Mouse (Mus musculus) MEL (cell line): ENCODE results near the gene Irf1. TPM values are rescaled to one million over a fixed set of nuclear protein-coding genes. Genes with fewer than 3 reads are reported as not detected.

Source experiments
- DNase-seq: peaks from one replicate; pipeline ENCODE4 v3.0.0; 2011; ENCODE audit warnings: low read depth, low spot score
- H3K27ac ChIP-seq: 2 replicates; pipeline ENCODE4 v1.5.1; 2012; ENCODE audit warnings: low read depth, mild to moderate bottlenecking, control low read depth, low read length, moderate library complexity; ENCODE audit not compliant: control insufficient read depth
- H3K27me3 ChIP-seq, 2 experiments: fragments of 150-350 bp in 1 of 2; sonication (generic) in 1 of 2; 2 replicates each; pipeline ENCODE4 v1.6.1; 2012; ENCODE audit warnings: low read length in 2 of 2, mild to moderate bottlenecking in 2 of 2, improper control_type of control experiment in 1 of 2, moderate library complexity in 1 of 2; ENCODE audit not compliant: insufficient read depth in 2 of 2, control insufficient read depth in 1 of 2
- H3K36me3 ChIP-seq, 2 experiments: 2 replicates each; pipeline ENCODE4 v1.6.1; 2012 to 2014; ENCODE audit warnings: low read length in 2 of 2, improper control_type of control experiment in 1 of 2, inconsistent platforms in 1 of 2, mild to moderate bottlenecking in 1 of 2; ENCODE audit not compliant: insufficient read depth in 2 of 2, control insufficient read depth in 1 of 2
- H3K4me1 ChIP-seq, 2 experiments: fragments of 150-350 bp in 1 of 2; sonication (generic) in 1 of 2; 2 replicates each; pipeline ENCODE4 v1.6.1; 2012; ENCODE audit warnings: low read length in 2 of 2, improper control_type of control experiment in 1 of 2, mild to moderate bottlenecking in 1 of 2; ENCODE audit not compliant: insufficient read depth in 2 of 2, control insufficient read depth in 1 of 2
- H3K4me3 ChIP-seq, 2 experiments: fragments of 150-350 bp in 1 of 2; sonication (generic) in 1 of 2; 2 replicates each; pipeline ENCODE4 v1.5.1; 2012; ENCODE audit warnings: low read depth in 2 of 2, low read length in 2 of 2, mild to moderate bottlenecking in 2 of 2, moderate library complexity in 2 of 2, control low read depth in 1 of 2, improper control_type of control experiment in 1 of 2; ENCODE audit not compliant: control insufficient read depth in 1 of 2, insufficient read depth in 1 of 2
- H3K79me2 ChIP-seq: 2 replicates; pipeline ENCODE4 v1.6.1; 2012; ENCODE audit warnings: mild to moderate bottlenecking, low read length, moderate library complexity; ENCODE audit not compliant: control insufficient read depth, poor library complexity, insufficient read depth
- H3K9ac ChIP-seq: 2 replicates; pipeline ENCODE4 v1.6.1; 2012; ENCODE audit warnings: low read depth, mild to moderate bottlenecking, control low read depth, low read length, moderate library complexity; ENCODE audit not compliant: control insufficient read depth, poor library complexity, severe bottlenecking
- H3K9me3 ChIP-seq: fragments of 150-350 bp; sonication (generic); replicated peaks from 2 replicates; pipeline ENCODE4 v1.6.1; 2012; ENCODE audit warnings: mild to moderate bottlenecking, low read length, improper control_type of control experiment, moderate library complexity; ENCODE audit not compliant: insufficient read depth
- BHLHE40 ChIP-seq: IDR thresholded peaks from 2 replicates; pipeline ENCODE4 v1.6.1; 2012; ENCODE audit warnings: low read depth, mild to moderate bottlenecking, inconsistent platforms, low read length, improper control_type of control experiment, borderline replicate concordance
- CHD1 ChIP-seq: IDR thresholded peaks from 2 replicates; pipeline ENCODE4 v1.6.1; 2012; ENCODE audit warnings: low read depth, mild to moderate bottlenecking, inconsistent platforms, low read length, improper control_type of control experiment
- CHD2 ChIP-seq: IDR thresholded peaks from 2 replicates; pipeline ENCODE4 v1.6.1; 2011; ENCODE audit warnings: low read length, improper control_type of control experiment
- CTCF ChIP-seq, 3 experiments: IDR thresholded peaks in 2 of 3; conservative IDR thresholded peaks in 1 of 3; 2 replicates each; pipeline ENCODE4 v1.5.1; 2011 to 2012; ENCODE audit warnings: low read length in 3 of 3, low read depth in 2 of 3, mild to moderate bottlenecking in 2 of 3, improper control_type of control experiment in 1 of 3, inconsistent platforms in 1 of 3, mixed read lengths in 1 of 3, moderate library complexity in 1 of 3; ENCODE audit not compliant: control insufficient read depth in 1 of 3, insufficient read depth in 1 of 3, poor library complexity in 1 of 3, severe bottlenecking in 1 of 3
- E2F4 ChIP-seq: IDR thresholded peaks from 2 replicates; pipeline ENCODE4 v1.6.1; 2011; ENCODE audit warnings: low read depth, low read length, improper control_type of control experiment, borderline replicate concordance
- ELF1 ChIP-seq: IDR thresholded peaks from 2 replicates; pipeline ENCODE4 v1.6.1; 2014; ENCODE audit warnings: low read depth, mild to moderate bottlenecking, inconsistent platforms, low read length, improper control_type of control experiment, moderate library complexity
- EP300 ChIP-seq, 2 experiments: IDR thresholded peaks; 2 replicates each; pipeline ENCODE4 v1.6.1; 2011; ENCODE audit warnings: improper control_type of control experiment in 2 of 2, low read length in 2 of 2, low read depth in 1 of 2, mild to moderate bottlenecking in 1 of 2
- GABPA ChIP-seq: IDR thresholded peaks from 2 replicates; pipeline ENCODE4 v1.6.1; 2012; ENCODE audit warnings: low read depth, mild to moderate bottlenecking, inconsistent platforms, low read length, improper control_type of control experiment, moderate library complexity
- GATA1 ChIP-seq: IDR thresholded peaks from 2 replicates; pipeline ENCODE4 v1.6.1; 2011; ENCODE audit warnings: low read depth, low read length, improper control_type of control experiment
- HCFC1 ChIP-seq: IDR thresholded peaks from 2 replicates; pipeline ENCODE4 v1.6.1; 2012; ENCODE audit warnings: low read depth, mild to moderate bottlenecking, inconsistent platforms, low read length, improper control_type of control experiment, moderate library complexity
- JUND ChIP-seq: IDR thresholded peaks from 2 replicates; pipeline ENCODE4 v1.6.1; 2011; ENCODE audit warnings: low read depth, mild to moderate bottlenecking, improper control_type of control experiment, low read length
- KAT2A ChIP-seq: conservative IDR thresholded peaks from 2 replicates; pipeline ENCODE4 v1.6.1; 2012; ENCODE audit warnings: low read depth, low read length, improper control_type of control experiment, inconsistent platforms
- MAFK ChIP-seq: IDR thresholded peaks from 2 replicates; pipeline ENCODE4 v1.6.1; 2011; ENCODE audit warnings: low read depth, mild to moderate bottlenecking, low read length, improper control_type of control experiment, borderline replicate concordance
- MAX ChIP-seq: IDR thresholded peaks from 2 replicates; pipeline ENCODE4 v1.6.1; 2011; ENCODE audit warnings: low read length, improper control_type of control experiment
- MAZ ChIP-seq: IDR thresholded peaks from 2 replicates; pipeline ENCODE4 v1.6.1; 2012; ENCODE audit warnings: low read depth, mild to moderate bottlenecking, inconsistent platforms, low read length, improper control_type of control experiment
- MEF2A ChIP-seq: IDR thresholded peaks from 2 replicates; pipeline ENCODE4 v1.6.1; 2014; ENCODE audit warnings: low read depth, mild to moderate bottlenecking, inconsistent platforms, low read length, improper control_type of control experiment; ENCODE audit not compliant: poor library complexity, insufficient replicate concordance, severe bottlenecking; ENCODE audit errors: extremely low read depth
- MXI1 ChIP-seq: IDR thresholded peaks from 2 replicates; pipeline ENCODE4 v1.6.1; 2011; ENCODE audit warnings: mild to moderate bottlenecking, low read depth, low read length, improper control_type of control experiment
- MYC ChIP-seq: IDR thresholded peaks from 2 replicates; pipeline ENCODE4 v1.6.1; 2011; ENCODE audit warnings: low read depth, mild to moderate bottlenecking, low read length, improper control_type of control experiment, moderate library complexity
- NELFE ChIP-seq: IDR thresholded peaks from 2 replicates; pipeline ENCODE4 v1.6.1; 2011; ENCODE audit warnings: low read depth, low read length, improper control_type of control experiment
- NRF1 ChIP-seq: IDR thresholded peaks from 2 replicates; pipeline ENCODE4 v1.6.1; 2014; ENCODE audit warnings: low read depth, mild to moderate bottlenecking, inconsistent platforms, low read length, improper control_type of control experiment, moderate library complexity; ENCODE audit not compliant: poor library complexity, insufficient read depth, severe bottlenecking
- POLR2A ChIP-seq, 2 experiments: IDR thresholded peaks; 2 replicates each; pipeline ENCODE4 v1.6.1; 2011 to 2012; ENCODE audit warnings: low read length in 2 of 2, mild to moderate bottlenecking in 2 of 2, control low read depth in 1 of 2, improper control_type of control experiment in 1 of 2, low read depth in 1 of 2, moderate library complexity in 1 of 2; ENCODE audit not compliant: control insufficient read depth in 1 of 2, insufficient read depth in 1 of 2, poor library complexity in 1 of 2
- POLR2AphosphoS2 ChIP-seq: IDR thresholded peaks from 2 replicates; pipeline ENCODE4 v1.6.1; 2011; ENCODE audit warnings: low read length, improper control_type of control experiment
- POLR2AphosphoS5 ChIP-seq: IDR thresholded peaks from 2 replicates; pipeline ENCODE4 v1.6.1; 2012; ENCODE audit warnings: low read depth, borderline replicate concordance, mild to moderate bottlenecking, inconsistent platforms, low read length, moderate library complexity, mixed read lengths
- RAD21 ChIP-seq: IDR thresholded peaks from 2 replicates; pipeline ENCODE4 v1.6.1; 2011; ENCODE audit warnings: mild to moderate bottlenecking, low read depth, low read length, improper control_type of control experiment
- RCOR1 ChIP-seq: IDR thresholded peaks from 2 replicates; pipeline ENCODE4 v1.6.1; 2012; ENCODE audit warnings: low read depth, mild to moderate bottlenecking, inconsistent platforms, low read length, improper control_type of control experiment
- SIN3A ChIP-seq: IDR thresholded peaks from 2 replicates; pipeline ENCODE4 v1.6.1; 2012; ENCODE audit warnings: low read length, improper control_type of control experiment, inconsistent platforms
- SMC3 ChIP-seq: IDR thresholded peaks from 2 replicates; pipeline ENCODE4 v1.6.1; 2011; ENCODE audit warnings: low read depth, low read length, improper control_type of control experiment
- TBP ChIP-seq: IDR thresholded peaks from 2 replicates; pipeline ENCODE4 v1.8.0; 2011; ENCODE audit warnings: low read depth, low read length, improper control_type of control experiment
- TCF12 ChIP-seq: IDR thresholded peaks from 2 replicates; pipeline ENCODE4 v1.6.1; 2014; ENCODE audit warnings: low read depth, mild to moderate bottlenecking, inconsistent platforms, low read length, improper control_type of control experiment, moderate library complexity
- UBTF ChIP-seq: IDR thresholded peaks from 2 replicates; pipeline ENCODE4 v1.6.1; 2012; ENCODE audit warnings: low read depth, mild to moderate bottlenecking, inconsistent platforms, low read length, improper control_type of control experiment, moderate library complexity, borderline replicate concordance; ENCODE audit not compliant: insufficient read depth
- USF1 ChIP-seq: IDR thresholded peaks from 2 replicates; pipeline ENCODE4 v1.6.1; 2014; ENCODE audit warnings: low read depth, mild to moderate bottlenecking, inconsistent platforms, low read length, improper control_type of control experiment, moderate library complexity
- ZC3H11A ChIP-seq: IDR thresholded peaks from 2 replicates; pipeline ENCODE4 v1.6.1; 2012; ENCODE audit warnings: low read depth, mild to moderate bottlenecking, inconsistent platforms, low read length, improper control_type of control experiment
- ZKSCAN1 ChIP-seq: IDR thresholded peaks from 2 replicates; pipeline ENCODE4 v1.6.1; 2012; ENCODE audit warnings: low read depth, mild to moderate bottlenecking, inconsistent platforms, low read length, improper control_type of control experiment, moderate library complexity
- ZMIZ1 ChIP-seq: IDR thresholded peaks from 2 replicates; pipeline ENCODE4 v1.6.1; 2012; ENCODE audit warnings: low read depth, mild to moderate bottlenecking, inconsistent platforms, low read length, improper control_type of control experiment, moderate library complexity
- ZNF384 ChIP-seq: IDR thresholded peaks from 2 replicates; pipeline ENCODE4 v1.6.1; 2012; ENCODE audit warnings: low read depth, mild to moderate bottlenecking, inconsistent platforms, low read length, improper control_type of control experiment
- polyA plus RNA-seq, 2 experiments: library from polyadenylated mRNA; stranded (reverse) in 1 of 2; unstranded in 1 of 2; fragments of >175 nt in 1 of 2; fragments of >200 nt in 1 of 2; gene quantifications; 2 replicates each; pipeline versions ENCODE4 v1.2.1 to v1.2.4; 2012; ENCODE audit warnings: low replicate concordance in 2 of 2, low read depth in 1 of 2; ENCODE audit not compliant: insufficient read length in 2 of 2, insufficient read depth in 1 of 2, missing spikeins in 1 of 2
- total RNA-seq: library from RNA; depleted of rRNA; stranded (reverse); fragments of 300-350 nt; gene quantifications from 2 replicates; pipeline ENCODE4 v1.2.3, GENCODE M21; 2012

The Irf1 gene
- total and polyA plus RNA-seq, 3 experiments = 0.73 to 1.9 TPM; not detected in 1

DNA sequence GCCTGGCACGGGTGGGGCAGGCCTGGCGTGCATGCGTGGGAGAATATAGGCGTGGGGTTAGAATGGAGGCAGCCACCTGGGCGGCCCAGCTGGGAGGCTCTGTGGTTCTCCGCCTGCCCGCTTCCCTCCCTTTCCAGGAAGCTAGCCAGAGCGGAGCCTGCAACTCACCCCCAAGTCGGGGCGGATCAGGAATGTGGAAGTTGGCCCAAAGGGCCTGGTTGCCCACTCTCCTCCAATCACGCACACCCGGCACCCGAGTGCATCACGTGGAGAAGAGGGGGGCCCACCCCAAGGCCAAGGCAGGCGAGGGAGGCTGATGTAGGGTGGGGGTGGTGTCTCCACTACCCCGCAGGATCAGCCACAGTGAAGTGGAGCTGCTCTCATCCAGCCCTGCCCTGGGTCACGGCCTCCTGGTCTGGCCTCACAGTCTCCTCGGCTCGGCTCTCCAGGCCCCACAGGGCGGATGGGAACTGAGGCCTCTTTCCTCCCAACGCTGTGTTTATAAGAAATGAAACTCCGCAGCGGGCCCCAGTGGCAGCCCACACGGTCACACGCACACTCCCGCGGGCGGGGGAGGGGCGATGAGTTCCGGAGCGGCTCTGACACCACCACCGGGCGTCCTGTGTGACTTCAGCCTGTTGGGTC lies 6.2 kb upstream of the Irf1 start:
- H3K4me3 ChIP-seq = peak overlapping the region; percentile 66
- H3K36me3 ChIP-seq = peaks cover 0 to 7% of the 10 kb centered on the region in 2 experiments; a peak in 2 of 4 replicates
- H3K9me3 ChIP-seq = no peaks in the 10 kb centered on the region
- peak overlapping the region; percentile 9; the same call in 1 of the 2 replicates for H3K27ac ChIP-seq
- peaks cover 2 to 8% of the 10 kb centered on the region in 2 experiments; a peak in 3 of 4 replicates for H3K4me1 ChIP-seq
- H3K79me2 ChIP-seq = no peaks in the 10 kb centered on the region; the same call in 1 of the 2 replicates
- DNase-seq = peak; percentile 82
- peaks cover 2 to 3% of the 10 kb centered on the region in 2 experiments; a peak in 3 of 4 replicates for H3K27me3 ChIP-seq
- H3K9ac ChIP-seq = peak overlapping the region; percentile 79
- TF ChIP-seq ZKSCAN1 (no peak), MAX (peak; percentile 80), MEF2A (no peak), UBTF (no peak), NELFE (peak; percentile 63), POLR2AphosphoS2 (peak; percentile 40; the same call in 1 of the 2 replicates), KAT2A (no peak; the same call in 1 of the 2 replicates), TBP (peak; percentile 33; the same call in 1 of the 2 replicates), CTCF (IDR thresholded peaks at IDR 0.05 in 2 of 3, conservative IDR thresholded peaks at IDR 0.05 in 1 of 3; ENCODE audit: control insufficient read depth in 1 of 3, insufficient read depth in 1 of 3, low read depth in 2 of 3, low read length in 3 of 3, poor library complexity in 1 of 3, severe bottlenecking in 1 of 3) (peak in 1 of 3 experiments; percentile 32; a peak in 2 of 6 replicates), POLR2AphosphoS5 (peak; percentile 41; the same call in 1 of the 2 replicates), POLR2A (IDR thresholded peaks at IDR 0.05; ENCODE audit: control insufficient read depth in 1 of 2, insufficient read depth in 1 of 2, low read depth in 1 of 2, low read length in 2 of 2, poor library complexity in 1 of 2) (peak in 1 of 2 experiments; percentile 59; a peak in 1 of 4 replicates), CHD2 (no peak; the same call in 1 of the 2 replicates), GATA1 (no peak), NRF1 (0 out of 2 replicates have a peak, but pooled peaks have one; percentile 1), RAD21 (no peak), MXI1 (no peak; the same call in none of the 2 replicates), ZNF384 (no peak), RCOR1 (no peak; the same call in 1 of the 2 replicates), ZC3H11A (no peak), JUND (no peak), BHLHE40 (peak; percentile 47; the same call in 1 of the 2 replicates), USF1 (peak; percentile 88), TCF12 (no peak), SMC3 (no peak), HCFC1 (no peak), SIN3A (peak; percentile 67), E2F4 (no peak), CHD1 (no peak; the same call in 1 of the 2 replicates), MAZ (0 out of 2 replicates have a peak, but pooled peaks have one; percentile 26), EP300 (IDR thresholded peaks at IDR 0.05; ENCODE audit: low read depth in 1 of 2, low read length in 2 of 2) (0 out of 4 replicates have a peak, but pooled peaks of 1 of the 2 experiments have one; percentile 35), MYC (0 out of 2 replicates have a peak, but pooled peaks have one; percentile 39), MAFK (no peak), ELF1 (no peak), GABPA (no peak), ZMIZ1 (0 out of 2 replicates have a peak, but pooled peaks have one; percentile 21)
